Mouse (Mus musculus): ENCODE measurements around the gene Cldn3.

Cldn3 gene

DNA sequence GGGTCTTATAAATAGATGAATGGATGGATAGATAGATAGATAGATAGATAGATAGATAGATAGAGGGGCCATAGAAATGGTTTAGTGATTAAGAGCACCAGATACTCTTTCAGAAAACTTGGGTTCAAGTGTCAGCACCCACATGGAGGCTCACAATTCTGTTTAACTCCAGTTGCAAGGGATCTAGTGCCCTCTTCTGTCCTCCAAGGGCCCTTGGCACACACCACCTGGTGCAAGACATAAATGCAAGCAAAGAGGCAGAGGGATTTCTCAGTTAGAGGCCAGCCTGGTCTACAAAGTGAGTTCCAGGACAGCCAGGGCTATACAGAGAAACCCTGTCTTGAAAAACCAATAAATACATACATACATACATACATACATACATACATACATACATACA lies 21.4 kb upstream of the Cldn3 start:
- in situ Hi-C loops (cut with MboI; ENCODE audit: unreplicated experiment in 2 of 2): loop anchor here (5.0 to 25.0 kb wide), 6 partner anchors 42 to 777 kb away; partner anchors contain the start of genes Eln (in 2 of the 2), Gtf2ird2 (in 1 of the 2) and Rcc1l (in 1 of the 2)

DNA sequence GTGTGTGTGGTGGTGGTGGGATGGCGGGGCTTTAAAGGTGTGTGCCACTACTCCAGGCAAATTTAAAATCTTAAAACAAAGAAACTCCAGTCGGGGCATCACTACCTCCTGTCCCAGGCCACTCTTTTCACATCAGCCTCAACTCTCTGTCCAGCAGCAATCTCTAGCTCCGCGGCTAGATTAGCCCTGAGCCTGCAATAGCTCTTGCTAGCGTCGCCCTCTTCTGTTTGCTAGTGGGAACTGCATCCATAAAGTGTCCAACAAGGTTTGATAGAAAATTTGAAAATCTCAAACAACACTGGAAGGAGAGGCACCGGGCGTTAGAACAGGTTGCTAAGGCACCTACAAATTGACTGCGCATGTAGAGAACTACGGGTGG lies 20.6 kb upstream of the Cldn3 start:
- in situ Hi-C loops (cut with MboI; ENCODE audit: unreplicated experiment in 2 of 2): loop anchor here (5.0 to 25.0 kb wide), 4 partner anchors 218 to 778 kb away; partner anchors contain the start of genes Eln (in 2 of the 2), Gtf2ird2 (in 1 of the 2) and Rcc1l (in 1 of the 2)

DNA sequence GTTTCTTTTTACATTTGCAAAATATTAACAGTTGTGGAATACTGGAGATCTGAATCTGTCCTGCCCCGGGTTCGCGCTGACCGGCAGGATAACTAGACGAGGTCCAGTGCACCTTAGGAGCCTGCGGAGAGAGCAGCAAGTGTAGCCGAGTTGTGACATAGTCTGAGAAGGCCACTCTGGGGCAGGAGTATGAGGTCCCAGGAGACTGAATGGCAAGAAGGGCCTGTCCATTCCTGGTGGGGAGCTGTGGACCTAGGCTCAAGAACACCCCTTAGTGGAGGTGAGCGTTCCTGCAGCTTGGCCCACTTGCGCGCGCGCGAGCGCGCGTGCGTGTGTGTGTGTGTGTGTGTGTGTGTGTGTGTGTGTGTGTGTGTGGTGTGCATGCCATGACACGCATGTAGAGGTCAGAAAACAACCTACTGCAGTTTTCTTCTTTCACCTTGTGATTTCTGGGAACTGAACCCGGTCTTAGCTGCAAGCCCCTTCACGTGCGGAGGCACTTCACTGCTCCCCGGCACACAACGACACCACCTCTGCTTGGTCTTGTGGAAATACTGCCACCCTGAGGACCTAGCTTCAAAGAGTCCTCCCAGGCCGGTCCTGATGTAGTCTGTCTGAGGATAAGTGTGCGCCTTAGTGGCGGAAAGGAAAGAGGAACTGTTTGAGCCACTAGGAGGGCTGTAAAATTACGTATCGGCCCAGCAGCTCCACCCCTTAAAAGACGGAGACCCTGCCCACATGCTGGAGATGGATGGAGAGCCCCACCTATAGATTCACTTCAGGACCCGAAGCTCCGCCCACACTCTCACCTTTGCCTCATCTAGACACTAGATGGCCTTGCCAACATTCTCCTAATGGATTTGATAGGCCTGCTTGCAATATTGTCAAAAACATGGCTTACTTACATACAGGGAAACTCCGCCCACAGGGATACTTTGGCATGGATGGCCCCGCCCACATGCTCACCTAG lies 19.9 kb upstream of the Cldn3 start:
- in situ Hi-C loops (cut with MboI; ENCODE audit: unreplicated experiment in 2 of 2): loop anchor here (5.0 to 25.0 kb wide), 4 partner anchors 219 to 779 kb away; partner anchors contain the start of genes Eln (in 2 of the 2), Gtf2ird2 (in 1 of the 2) and Rcc1l (in 1 of the 2)

GRCm38 (mm10) chr5:134967164-134967944 lies 18.7 kb upstream of the Cldn3 start:
- in situ Hi-C loops (cut with MboI; ENCODE audit: unreplicated experiment in 2 of 2): loop anchor here (5.0 to 25.0 kb wide), 4 partner anchors 220 to 780 kb away; partner anchors contain the start of genes Eln (in 2 of the 2), Gtf2ird2 (in 1 of the 2) and Rcc1l (in 1 of the 2)

DNA sequence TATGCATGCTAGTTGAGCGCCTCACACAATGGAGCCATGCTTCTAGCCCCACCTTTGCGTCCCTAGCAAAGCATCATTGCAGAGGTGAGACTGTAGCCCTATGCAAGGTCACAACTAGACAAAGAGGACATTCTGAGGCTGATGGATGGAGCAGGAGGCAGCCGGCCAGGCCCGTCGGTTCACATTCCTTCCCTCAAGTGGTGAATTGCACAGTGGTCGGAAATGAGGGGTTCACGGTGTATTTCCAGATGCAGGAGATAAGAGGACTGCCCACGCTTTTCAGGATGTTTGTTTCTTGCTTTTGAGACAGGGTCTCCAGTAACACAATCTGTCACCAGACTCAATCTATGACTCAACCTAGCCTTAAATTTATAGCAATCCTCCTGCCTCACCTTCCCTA lies 15.3 kb upstream of the Cldn3 start:
- in situ Hi-C loops (cut with MboI; ENCODE audit: unreplicated experiment in 2 of 2): loop anchor here in 1 of 2 experiments (25.0 kb wide), 1 partner anchor 783 kb away; the partner anchor contains the start of genes Gtf2ird2 and Rcc1l

DNA sequence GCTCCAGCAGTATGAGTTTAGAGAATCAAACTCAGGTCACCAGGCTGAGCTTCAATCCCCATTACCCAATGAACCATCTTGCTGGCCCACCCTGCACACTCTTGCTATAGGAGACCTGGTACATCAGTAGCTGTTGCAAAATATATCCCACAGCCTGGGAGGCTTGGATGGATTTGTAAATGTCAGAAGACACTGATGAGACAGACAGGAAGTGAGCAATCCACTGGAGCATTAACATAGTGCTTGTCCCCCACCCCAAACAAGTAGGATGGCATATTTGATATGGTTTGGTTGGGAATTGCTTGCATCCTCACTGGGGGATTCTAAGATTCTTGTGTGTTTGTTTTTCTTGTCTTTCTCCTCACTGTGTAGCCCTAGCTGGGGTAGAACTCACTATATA lies 12.9 kb upstream of the Cldn3 start:
- in situ Hi-C loops (cut with MboI; ENCODE audit: unreplicated experiment in 2 of 2): loop anchor here in 1 of 2 experiments (25.0 kb wide), 1 partner anchor 786 kb away; the partner anchor contains the start of genes Gtf2ird2 and Rcc1l

GRCm38 (mm10) chr5:134973526-134973925 lies 12.5 kb upstream of the Cldn3 start:
- in situ Hi-C loops (cut with MboI; ENCODE audit: unreplicated experiment in 2 of 2): loop anchor here in 1 of 2 experiments (25.0 kb wide), 1 partner anchor 786 kb away; the partner anchor contains the start of genes Gtf2ird2 and Rcc1l

- in situ Hi-C loops (cut with MboI; ENCODE audit: unreplicated experiment in 2 of 2): loop anchor here in 1 of 2 experiments (25.0 kb wide), 1 partner anchor 787 kb away; the partner anchor contains the start of genes Gtf2ird2 and Rcc1l
These were observed 11.7 kb upstream of the Cldn3 start for GRCm38 (mm10) chr5:134974294-134974693.

DNA sequence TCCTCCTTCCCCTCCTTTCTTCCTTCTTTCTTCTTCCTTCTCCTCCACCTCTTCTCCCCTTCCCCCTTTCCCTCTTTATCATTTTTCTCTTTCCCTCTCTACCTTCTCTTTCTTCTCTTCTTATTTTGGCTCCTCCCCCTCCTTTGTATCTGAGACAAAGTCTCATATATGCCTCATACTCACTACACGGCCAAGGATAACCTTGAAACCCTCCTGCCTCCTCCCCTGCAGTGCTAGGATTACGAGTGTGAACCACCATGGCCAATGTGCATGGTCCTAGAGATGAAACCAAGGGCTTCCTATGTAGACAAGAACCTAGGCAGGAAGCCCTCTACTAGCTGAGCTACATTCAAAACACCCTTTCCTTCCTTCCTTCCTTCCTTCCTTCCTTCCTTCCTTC lies 11.1 kb upstream of the Cldn3 start:
- in situ Hi-C loops (cut with MboI; ENCODE audit: unreplicated experiment in 2 of 2): loop anchor here in 1 of 2 experiments (25.0 kb wide), 1 partner anchor 788 kb away; the partner anchor contains the start of genes Gtf2ird2 and Rcc1l

GRCm38 (mm10) chr5:134976164-134976563 lies 9.8 kb upstream of the Cldn3 start:
- in situ Hi-C loops (cut with MboI; ENCODE audit: unreplicated experiment in 2 of 2): no loop called here

DNA sequence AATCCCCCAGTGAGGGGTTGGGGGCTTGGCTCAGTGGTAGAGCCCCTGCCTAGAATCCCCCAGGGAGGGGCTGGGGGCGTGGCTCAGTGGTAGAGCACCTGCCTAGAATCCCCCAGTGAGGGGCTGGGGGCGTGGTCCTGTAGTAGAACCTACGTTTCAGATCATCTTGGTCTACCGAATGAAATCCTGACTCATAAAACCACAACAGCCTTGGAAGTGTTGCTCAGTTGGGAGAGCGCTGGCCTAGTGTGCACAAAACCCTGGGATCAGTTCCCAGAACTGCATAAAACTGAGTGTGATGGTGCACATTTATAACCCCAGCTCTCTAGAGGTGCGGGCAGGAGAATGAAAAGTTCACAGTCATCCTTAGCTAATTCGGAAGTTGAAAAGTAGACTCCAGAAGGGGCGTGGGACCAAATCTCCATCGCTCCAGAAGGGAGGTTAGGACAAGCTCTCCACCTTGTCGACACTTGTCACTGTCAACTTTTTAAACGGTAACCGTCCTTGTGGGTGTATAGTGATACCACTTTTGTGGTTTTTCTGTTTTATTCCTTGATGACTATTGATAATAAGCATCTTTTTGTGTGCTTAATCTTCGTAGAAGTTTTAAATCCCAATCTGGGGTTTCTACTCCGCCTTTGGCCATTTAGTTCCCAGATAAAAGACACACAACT lies 9.3 kb upstream of the Cldn3 start:
- in situ Hi-C loops (cut with MboI; ENCODE audit: unreplicated experiment in 2 of 2): no loop called here

- in situ Hi-C loops (cut with MboI; ENCODE audit: unreplicated experiment in 2 of 2): no loop called here
These were observed 8.2 kb upstream of the Cldn3 start for GRCm38 (mm10) chr5:134977837-134978236.

DNA sequence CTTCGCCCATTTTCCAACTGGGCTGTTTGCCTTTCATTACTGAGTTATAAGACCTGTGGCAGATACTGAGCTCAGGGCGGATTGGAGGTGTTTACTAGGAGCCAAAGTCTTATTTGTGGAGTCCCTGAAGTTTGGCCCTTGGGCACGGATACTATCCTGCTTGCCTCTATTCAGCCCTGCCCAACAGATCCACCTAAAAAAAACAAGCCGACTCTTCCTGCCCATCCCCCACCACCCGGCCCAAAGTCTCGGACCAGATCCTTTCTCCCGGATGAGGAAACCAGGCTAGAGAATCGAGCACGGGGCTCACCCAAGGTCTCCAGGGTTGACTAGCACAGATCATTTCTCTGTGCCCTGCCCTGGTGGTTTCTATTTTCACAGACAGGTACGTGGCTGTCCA lies 4.9 kb upstream of the Cldn3 start:
- in situ Hi-C loops (cut with MboI; ENCODE audit: unreplicated experiment in 2 of 2): no loop called here

DNA sequence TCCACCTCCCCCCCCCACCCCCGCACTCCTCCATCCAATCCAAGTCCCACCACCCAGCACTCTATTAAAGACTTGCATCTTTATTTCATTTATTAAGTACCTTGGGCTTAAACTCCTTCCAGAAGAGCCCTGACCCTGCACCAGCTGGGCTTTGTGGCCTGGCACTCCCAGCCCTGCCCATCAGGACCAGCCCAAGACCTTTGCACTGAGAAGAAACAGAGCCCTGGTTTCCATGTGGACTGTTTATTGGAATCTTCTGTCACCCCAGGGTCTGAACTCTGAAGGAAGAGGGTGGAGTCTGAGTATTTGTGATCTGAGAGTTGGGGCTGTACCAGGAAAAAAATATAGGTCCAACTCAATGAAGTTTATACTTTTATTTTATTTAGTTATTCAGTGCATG lies 2.9 kb upstream of the Cldn3 start:
- in situ Hi-C loops (cut with MboI; ENCODE audit: unreplicated experiment in 2 of 2): no loop called here

- in situ Hi-C loops (cut with MboI; ENCODE audit: unreplicated experiment in 2 of 2): no loop called here
These were observed 2.2 kb upstream of the Cldn3 start for GRCm38 (mm10) chr5:134983771-134984170.

- in situ Hi-C loops (cut with MboI; ENCODE audit: unreplicated experiment in 2 of 2): no loop called here
These were observed 569 bp downstream of the Cldn3 start for GRCm38 (mm10) chr5:134986298-134987268.

DNA sequence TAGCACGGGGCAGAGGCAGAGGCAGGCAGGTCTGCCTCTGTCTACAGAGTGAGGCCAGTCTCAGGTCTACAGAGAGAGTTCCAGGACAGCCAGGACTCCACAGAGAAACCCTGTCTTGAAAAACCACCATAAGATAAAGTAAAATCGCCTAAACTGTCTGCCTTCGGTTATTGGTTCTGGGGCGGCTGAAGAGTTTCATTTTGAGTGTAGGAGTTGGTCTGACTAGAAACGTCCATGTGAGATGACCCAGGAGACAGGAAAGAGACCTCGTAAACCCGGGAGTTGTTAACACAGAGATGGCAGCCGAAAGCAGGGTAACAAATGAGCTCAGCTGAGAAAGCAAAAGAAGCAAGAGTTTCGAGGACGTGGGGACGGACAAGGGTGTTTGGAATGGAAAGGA lies 3.2 kb downstream of the Cldn3 start:
- in situ Hi-C loops (cut with MboI; ENCODE audit: unreplicated experiment in 2 of 2): no loop called here

GRCm38 (mm10) chr5:134989741-134990140 lies 3.7 kb downstream of the Cldn3 start:
- in situ Hi-C loops (cut with MboI; ENCODE audit: unreplicated experiment in 2 of 2): no loop called here

- in situ Hi-C loops (cut with MboI; ENCODE audit: unreplicated experiment in 2 of 2): no loop called here
These were observed 6.6 kb downstream of the Cldn3 start for GRCm38 (mm10) chr5:134992566-134992965.

Measured in v-Abl transformed pro-B cells (cell line).